Mouse (Mus musculus): ENCODE results near the gene 1700008P02Rik. TPM values are rescaled to one million over a fixed set of nuclear protein-coding genes. Genes with fewer than 3 reads are reported as not detected.
"Not testable (repeated sequence)": the region's sequence is repeated elsewhere in the genome, so short reads cannot be mapped to it uniquely, and the experiment has no call there.

Gene 1700008P02Rik
- not detected for total RNA-seq (2021)

- no peak for DNase-seq
Observed at GRCm38 (mm10) chr3:6620343-6620742, at the start of gene 1700008P02Rik. 1700008P02Rik (minus strand) TSS chr3:6620443.

DNA sequence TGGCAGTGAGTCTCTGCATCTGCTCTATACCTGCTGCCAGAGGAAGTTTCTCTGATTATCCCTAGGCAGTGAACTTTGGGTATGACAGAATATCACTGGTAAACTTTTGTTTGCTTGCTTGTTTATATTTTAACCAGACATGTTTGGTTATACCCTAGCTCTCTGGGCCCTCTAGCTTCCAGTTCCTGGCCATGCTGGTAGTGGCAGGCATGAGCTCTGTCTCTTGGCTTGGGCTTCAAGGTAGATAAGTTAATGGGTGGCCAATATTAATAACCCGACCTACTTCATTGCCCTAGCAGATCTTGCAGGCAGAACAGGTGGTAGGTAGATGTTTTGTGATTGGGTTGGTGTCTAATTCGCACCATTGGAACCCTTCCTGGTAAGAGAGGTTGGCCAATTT lies 29.2 kb upstream of the 1700008P02Rik start:
- DNase-seq, result no peak

- DNase-seq, result not testable (repeated sequence)
Observed at GRCm38 (mm10) chr3:6638151-6638550, 17.9 kb upstream of the 1700008P02Rik start.

DNA sequence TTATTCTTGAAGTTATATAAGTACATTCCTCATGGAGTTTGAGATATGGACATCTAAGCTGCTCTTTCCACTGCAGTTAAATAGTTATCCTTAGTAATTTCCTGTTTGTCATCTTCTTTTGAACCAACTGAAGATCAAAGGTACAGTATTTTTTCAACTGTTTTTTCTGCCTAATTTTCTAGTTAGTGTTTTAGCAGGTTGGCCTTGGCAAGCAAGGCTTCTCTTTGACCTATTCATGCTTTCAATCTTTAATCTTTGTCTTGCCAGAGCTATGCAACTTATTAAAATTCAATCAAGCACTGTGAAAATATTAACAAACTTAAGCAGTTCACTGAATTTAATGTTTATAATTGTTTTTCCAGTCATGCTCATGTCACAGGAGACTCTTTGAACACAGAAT lies 14.0 kb upstream of the 1700008P02Rik start:
- no peak for DNase-seq

- no peak for DNase-seq
Observed at GRCm38 (mm10) chr3:6617881-6618280, 2.4 kb downstream of the 1700008P02Rik start.

Measured in heart, postnatal 4 days (tissue).